Mouse (Mus musculus) stomach, adult 2 months (tissue): ENCODE measurements around the gene Arpc2. TPM values are rescaled to one million over a fixed set of nuclear protein-coding genes. Genes with fewer than 3 reads are reported as not detected.

ENCODE experiments used
- polyA plus RNA-seq: library from polyadenylated mRNA; depleted of rRNA; stranded (reverse); fragments of >200 nt; gene quantifications from 2 replicates; pipeline ENCODE4 v1.2.3, GENCODE M21; 2012; rRNA removed

The Arpc2 gene
- polyA plus RNA-seq, result 139 and 239 TPM in 2 replicates

DNA sequence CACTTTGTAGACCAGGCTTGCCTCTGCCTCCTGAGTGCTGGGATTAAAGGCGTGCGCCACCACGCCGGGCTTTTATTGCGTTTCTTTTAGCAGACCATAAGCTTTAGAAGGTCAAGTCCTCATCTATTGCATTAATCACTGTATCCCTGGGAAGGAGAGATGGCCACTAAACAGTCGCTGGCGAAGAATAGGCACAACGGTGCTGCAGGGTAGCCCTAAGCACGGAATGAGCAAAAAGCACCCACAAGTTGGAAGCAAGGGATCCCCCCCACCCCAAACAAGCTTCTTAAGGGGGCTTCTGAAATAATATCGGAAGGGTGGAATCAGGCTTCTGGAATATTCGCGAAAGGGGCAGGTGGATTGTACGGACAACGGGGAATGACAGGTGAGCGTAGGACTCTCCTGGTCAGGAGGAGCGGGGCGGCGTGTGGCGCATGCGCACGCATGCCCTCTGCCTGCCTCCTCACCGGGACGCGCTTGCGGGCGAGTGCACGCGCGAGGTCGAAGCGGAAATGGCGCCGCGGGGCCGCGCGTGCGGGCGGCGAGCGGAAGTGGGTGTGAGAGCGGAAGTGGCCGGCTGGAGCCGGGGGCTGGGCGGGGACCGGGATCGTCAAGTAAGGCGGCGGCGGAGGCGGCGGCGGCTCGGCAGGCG lies at the start of gene Arpc2:
Gene Arpc2 (plus strand): TSS at position 147 of the 652 bp plus-strand sequence.

GRCm38 (mm10) chr1:74194445-74194844 lies 41.4 kb upstream of the Arpc2 start, which contains the start of gene Cxcr1:
Cxcr1 (minus strand) TSS chr1:74194631.

DNA sequence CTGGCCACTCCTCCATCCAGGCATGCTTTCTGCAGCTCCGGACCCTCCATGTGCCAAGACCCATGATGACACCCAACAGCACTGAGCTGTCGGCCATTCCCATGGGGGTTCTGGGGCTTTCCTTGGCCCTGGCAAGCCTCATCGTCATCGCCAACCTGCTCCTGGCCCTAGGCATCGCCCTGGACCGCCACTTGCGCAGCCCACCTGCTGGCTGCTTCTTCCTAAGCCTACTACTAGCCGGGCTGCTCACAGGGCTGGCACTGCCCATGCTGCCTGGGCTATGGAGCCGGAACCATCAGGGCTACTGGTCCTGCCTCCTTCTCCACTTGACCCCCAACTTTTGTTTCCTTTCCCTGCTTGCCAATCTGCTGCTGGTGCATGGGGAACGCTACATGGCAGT lies 42.7 kb downstream of the Arpc2 start, which contains the start of gene Gpbar1:
Gene Gpbar1 (plus strand): TSS at position 13 of the 400 bp plus-strand sequence.

GRCm38 (mm10) chr1:74284543-74285160 lies 48.8 kb downstream of the Arpc2 start, which contains the start of the genes Aamp and Pnkd:
Aamp (minus strand) TSS chr1:74284738.
Pnkd (plus strand) TSS chr1:74284930.

GRCm38 (mm10) chr1:74305522-74305921 lies 69.6 kb downstream of the Arpc2 start, which contains the start of gene Tmbim1:
Tmbim1 (minus strand) TSS chr1:74305622.

Other genes with a start within 250 kb of the Arpc2 start
- 169 and 195 TPM in 2 replicates for gene Tns1, start 111.6 kb upstream of the Arpc2 start, polyA plus RNA-seq
- 1.2 and 1.3 TPM in 2 replicates for gene Rufy4, start 110.5 kb upstream of the Arpc2 start, polyA plus RNA-seq
- gene Cxcr2, start 82.1 kb upstream of the Arpc2 start, polyA plus RNA-seq, result 0.11 and 0.39 TPM in 2 replicates
- gene Cxcr1, start 41.5 kb upstream of the Arpc2 start, polyA plus RNA-seq, result 0.11 TPM in 1 of 2 replicates, not detected in the other
- 1.2 and 1.4 TPM in 2 replicates for gene Gpbar1, start 42.5 kb downstream of the Arpc2 start, polyA plus RNA-seq
- gene Aamp, start 48.7 kb downstream of the Arpc2 start, polyA plus RNA-seq, result 76.4 and 88.7 TPM in 2 replicates
- 56.1 and 60.5 TPM in 2 replicates for gene Pnkd, start 48.8 kb downstream of the Arpc2 start, polyA plus RNA-seq
- 463 and 586 TPM in 2 replicates for gene Tmbim1, start 69.5 kb downstream of the Arpc2 start, polyA plus RNA-seq
- gene Catip, start 126.0 kb downstream of the Arpc2 start, polyA plus RNA-seq, result 0.48 and 0.56 TPM in 2 replicates
- 11.7 and 16.3 TPM in 2 replicates for gene Slc11a1, start 139.1 kb downstream of the Arpc2 start, polyA plus RNA-seq
- 78.4 and 78.6 TPM in 2 replicates for gene Ctdsp1, start 155.4 kb downstream of the Arpc2 start, polyA plus RNA-seq
- 7.3 and 9.6 TPM in 2 replicates for gene Vil1, start 173.3 kb downstream of the Arpc2 start, polyA plus RNA-seq